Mouse (Mus musculus): Measurements from ENCODE around the gene Nploc4. TPM values are rescaled to one million over a fixed set of nuclear protein-coding genes. Genes with fewer than 3 reads are reported as not detected.

The Nploc4 gene
- 10 to 100 TPM; 85.2 to 95.8 TPM for total RNA-seq (2021)
- long read RNA-seq, experiment 1, full-length matches to known transcripts = 45 of 59 reads
- long read RNA-seq, experiment 1, partial matches to known transcripts = 3 of 59 reads
- long read RNA-seq, experiment 1, other reads (novel, unspliced or antisense) = 11 of 59 reads
- long read RNA-seq, experiment 2, full-length matches to known transcripts = 35 of 61 reads
- long read RNA-seq, experiment 2, partial matches to known transcripts = 11 of 61 reads
- long read RNA-seq, experiment 2, other reads (novel, unspliced or antisense) = 15 of 61 reads

DNA sequence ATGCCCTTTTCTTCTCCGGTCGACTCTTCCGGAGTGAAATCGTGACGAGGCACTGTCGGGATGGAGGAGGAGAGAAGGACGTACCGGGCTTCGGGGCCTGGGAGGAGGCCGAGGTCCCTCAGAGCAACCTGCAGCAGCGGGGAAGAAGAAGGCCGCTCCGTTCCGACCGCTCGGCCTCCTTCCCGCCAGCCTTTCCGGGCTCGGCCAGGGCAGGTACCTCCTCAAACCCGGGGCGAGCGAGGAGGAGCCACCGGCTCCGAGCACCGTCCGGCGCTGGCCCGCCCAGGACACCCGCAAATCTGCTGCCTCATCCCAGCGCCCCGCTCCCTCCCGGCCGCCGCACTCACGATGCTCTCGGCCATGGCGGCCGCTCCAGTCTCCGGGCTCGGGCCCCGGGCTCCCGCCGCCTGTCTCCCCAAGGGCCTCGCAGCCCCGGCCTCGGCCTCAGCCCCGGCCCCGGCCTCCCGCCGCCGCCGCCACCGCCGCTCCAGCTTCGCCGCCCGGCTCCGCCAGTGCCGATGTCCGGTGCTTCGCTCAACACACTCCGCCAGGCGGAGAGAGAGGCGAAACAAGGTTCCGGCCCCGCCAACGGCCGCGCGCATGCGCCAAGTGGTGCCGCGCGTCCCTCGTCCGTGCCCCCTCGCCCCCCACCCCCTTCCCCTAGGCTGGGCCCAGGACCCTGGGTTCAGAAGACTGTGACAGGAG, at the start of gene Nploc4:
TSS of gene Nploc4 (minus strand) at position 557 of the 705 bp plus-strand sequence.
- DNase-seq (ENCODE audit: low spot score in 2 of 2) = peak; percentile 90 to 91

DNA sequence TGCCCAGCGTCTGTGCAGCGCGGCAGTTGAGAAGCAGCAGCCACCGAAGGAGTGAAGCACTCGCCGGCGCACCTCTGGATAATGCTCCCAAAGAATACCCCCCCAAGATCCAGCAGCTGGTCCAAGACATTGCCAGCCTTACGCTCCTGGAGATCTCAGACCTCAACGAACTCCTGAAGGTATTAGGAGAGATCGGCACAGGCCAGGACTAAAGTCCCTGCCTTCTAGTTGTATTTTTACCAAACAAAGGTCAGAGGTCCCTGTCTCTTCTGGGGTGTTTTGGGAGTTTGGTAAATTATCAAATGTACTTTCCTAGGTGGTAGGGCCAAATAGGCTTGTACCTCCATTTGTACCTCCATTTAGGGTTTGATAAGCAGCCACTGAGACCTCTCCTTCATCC, 47.7 kb upstream of the Nploc4 start:
- no peak for DNase-seq (ENCODE audit: low spot score in 2 of 2)

DNA sequence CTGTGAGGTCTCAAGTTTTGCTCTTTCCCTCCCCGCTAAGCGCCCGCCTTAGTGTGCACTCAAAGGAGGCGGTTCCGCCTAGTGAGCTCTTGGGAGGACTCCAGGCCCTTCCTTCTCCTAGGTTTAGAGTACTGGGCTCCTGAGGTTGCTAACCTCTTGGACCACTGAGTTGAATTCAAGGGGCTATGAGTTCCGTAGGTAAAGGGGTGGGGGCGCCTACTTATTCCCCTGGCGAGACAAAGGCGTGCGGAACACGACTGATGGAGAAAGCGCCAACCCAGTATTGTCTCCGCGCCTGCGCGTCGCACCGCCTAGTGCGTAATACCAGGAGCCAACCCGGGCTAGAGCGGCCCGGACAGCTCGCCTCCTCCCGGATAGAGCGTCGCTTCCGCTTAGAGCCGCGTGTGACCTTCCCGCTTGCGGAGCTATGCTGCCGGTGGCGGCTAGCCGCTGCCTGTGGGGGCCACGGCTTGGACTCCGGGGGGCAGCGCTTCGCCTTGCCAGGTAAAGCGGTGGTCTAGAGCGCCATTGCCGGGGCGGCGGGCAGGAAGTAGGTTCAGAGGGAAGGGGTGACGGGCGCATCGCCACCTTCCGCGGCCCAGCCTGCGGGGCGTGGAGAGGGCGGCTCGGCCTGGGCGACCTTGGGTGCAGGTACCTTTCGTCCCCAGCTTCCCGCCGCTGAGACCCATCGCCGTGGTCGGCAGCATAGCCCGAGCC, 46.9 kb upstream of the Nploc4 start, which contains the start of gene Mrpl12:
TSS of gene Mrpl12 (plus strand) at position 349 of the 717 bp plus-strand sequence.
- DNase-seq (ENCODE audit: low spot score in 2 of 2) = peak; percentile 85

DNA sequence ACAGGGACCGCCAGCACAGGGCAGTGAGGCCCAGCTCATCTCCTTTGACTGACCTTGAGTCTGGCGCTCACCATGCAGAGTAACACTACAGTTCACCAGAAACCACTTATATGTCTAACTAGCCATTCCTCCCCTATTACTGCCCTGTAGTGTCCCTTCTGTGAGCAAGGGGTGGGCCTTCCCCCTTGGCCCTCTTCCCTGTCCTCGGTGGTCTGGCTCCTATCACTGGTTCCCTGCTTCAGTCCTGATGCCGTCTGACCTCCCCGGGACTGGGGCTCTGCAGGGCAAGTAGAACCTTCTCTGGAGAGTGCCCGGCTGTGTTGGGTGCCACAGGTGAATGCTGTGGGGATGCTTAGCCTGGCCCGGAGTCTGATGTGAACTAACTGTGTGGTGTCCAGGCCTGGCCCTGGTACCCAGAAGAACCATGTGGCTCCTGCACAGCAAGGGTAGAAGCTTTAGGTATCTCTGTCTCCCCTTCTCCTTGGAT, 46.0 kb upstream of the Nploc4 start:
- no peak for DNase-seq (ENCODE audit: low spot score in 2 of 2)

DNA sequence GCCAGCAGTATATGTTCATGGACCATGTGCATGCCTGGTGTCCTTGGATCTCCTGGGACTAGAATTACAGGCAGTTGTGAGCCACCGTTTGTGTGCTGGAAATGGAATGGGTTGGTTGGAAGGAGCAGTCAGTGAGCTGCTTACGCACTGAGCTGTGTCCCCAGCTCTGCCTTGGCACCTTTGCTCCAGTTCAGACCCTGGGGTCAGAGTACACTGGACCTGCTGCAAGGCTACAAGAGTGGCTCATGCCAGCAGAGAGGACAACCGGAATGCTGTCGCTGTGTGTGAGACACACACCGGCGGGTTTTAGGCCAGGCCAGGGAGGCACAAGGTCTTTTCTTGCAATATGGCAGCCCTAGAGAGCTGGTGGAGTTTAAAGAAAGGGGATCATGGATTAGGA, 34.5 kb upstream of the Nploc4 start:
- DNase-seq (ENCODE audit: low spot score in 2 of 2) = no peak

DNA sequence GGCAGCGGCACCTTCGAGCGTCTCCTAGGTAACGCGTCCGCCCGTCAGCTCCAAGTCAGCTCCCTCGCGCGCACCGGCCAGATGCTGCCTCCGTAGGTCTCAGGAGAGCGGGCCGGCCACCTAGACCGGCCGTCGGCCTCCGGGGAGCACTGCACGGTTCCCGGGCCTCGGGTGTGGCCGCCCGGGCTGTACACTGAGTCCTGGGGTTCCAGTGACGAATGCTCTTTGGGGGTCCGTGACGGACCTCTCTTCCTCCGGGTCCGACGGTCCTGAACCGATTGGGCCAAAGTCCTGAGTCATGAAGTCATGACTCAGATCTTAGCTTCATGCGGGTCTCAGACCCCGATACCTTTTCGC, 30.2 kb upstream of the Nploc4 start:
- no peak for DNase-seq (ENCODE audit: low spot score in 2 of 2)

DNA sequence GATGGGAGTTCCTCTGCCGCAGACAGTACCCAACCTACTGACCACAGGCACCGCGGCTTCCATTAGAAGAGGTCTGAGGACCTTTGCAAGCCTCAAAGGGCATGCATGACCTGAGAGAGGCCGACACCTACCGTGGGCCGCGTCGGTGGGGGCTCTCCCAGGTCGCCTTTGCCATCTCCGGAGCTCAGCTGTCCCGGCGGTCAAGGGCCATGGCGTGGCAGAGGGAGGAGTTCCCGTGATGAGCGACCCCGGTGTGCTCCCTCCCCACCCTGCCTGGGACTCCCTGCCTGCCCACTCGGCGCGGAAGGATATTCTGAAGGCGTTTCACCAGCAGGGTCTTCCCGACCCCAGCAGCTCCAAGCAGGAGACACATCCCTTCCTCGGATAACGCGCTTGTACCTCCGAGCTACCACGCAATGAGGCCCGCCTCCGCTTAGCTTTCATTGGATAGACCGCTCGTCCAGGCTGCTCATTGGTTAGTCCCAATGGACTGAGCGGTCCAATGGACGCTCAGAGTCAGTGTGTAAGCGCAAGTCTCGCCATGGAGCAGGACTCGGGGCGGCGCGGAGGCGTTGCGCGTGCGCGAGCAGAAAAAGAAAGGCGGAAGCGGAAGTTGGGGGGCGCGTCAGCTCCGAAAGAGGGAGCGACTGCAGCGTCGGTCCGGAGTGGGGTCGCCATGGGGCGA, 29.7 kb upstream of the Nploc4 start, which contains the start of gene Arl16:
TSS of gene Arl16 (minus strand) at position 557 of the 685 bp plus-strand sequence.
- peak; percentile 89 to 91 for DNase-seq (ENCODE audit: low spot score in 2 of 2)

DNA sequence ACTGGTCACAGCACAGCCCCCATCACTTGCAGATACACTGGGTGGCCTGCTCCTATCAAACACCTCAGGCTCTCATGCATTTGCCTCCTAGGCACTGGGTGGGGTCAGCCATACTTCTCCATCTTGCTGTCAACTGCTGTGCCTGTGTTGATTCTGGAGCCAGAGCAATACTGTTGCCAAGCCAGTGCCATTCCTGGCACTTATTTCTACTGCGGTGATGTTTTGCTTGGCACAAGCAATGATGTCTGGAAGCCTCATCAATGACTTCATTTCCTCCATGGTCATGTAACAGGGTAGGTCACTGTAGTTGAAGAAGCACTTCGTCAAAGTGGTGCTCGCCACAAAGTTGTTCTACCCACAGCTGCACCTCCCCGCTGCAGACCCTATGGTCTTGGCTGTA, 28.0 kb upstream of the Nploc4 start:
- DNase-seq (ENCODE audit: low spot score in 2 of 2) = no peak

DNA sequence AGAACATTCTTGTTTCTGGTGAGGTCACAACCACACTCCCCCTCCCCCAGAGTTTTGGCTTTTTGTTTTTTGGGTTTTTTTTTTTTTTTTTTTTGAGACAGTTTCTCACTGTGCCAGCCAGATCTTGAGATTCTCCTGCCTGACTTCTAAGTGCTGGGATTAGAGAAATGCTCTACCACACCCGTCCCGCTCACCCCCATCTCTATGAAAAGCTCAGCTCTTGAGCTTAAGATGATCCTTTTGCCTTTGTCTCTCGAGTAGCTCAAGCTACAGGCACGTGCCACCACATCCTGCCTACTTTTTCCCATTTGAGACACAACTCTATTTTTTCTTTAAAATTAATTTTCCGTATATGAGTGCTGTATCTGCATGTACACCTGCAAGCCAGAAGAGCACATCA, 26.9 kb upstream of the Nploc4 start:
- no peak for DNase-seq (ENCODE audit: low spot score in 2 of 2)

DNA sequence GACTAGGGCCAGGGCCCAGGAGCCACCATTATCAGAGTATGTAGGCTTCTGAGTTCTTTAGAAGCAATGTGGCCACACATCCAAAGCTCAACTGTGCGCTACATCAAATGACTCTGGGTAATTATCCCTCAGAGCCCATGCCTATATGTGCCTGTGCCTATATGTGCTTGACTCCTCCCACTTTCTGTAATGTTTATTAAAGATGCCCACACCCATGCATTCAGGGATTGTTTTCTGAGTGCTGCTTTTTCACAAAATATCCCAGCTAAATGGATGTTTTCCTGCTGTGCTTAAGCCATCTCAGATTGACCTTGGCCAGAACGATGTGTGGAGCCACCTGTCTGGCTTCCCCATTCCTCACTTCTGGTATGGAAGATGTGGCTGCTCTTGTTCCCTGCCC, 26.0 kb upstream of the Nploc4 start:
- DNase-seq (ENCODE audit: low spot score in 2 of 2) = no peak

DNA sequence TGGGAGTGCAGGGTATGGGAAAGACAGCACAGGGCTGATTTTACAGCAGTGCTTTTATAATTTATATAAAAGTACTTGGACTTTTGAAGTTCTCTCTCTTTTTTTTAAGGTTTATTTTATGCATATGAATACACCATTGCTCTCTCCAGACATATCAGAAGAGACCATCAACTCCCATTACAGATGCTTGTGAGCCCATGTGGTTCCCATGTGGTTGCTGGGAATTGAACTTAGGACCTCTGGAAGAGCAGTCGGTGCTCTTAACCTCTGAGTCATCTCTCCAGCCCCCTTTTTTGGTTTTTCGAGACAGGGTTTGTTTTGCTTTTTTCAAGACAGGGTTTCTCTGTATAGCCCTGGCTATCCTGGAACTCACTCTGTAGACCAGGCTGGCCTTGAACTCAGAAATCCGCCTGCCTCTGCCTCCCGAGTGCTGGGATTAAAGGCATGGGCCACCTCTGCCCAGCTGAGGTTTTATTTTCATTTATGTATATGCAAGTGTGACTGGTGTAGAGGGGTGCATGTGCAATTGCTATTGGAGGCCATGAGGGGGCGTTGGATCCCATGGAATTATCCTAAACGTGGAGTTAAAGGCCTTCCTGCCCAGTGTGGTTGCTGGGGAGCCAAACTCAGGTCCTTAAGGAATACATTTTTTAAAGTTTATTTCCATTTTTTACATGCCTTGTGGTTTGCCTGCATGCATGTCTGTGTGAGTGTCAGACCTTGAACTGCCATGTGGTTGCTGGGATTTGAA, 21.5 kb upstream of the Nploc4 start:
- no peak for DNase-seq (ENCODE audit: low spot score in 2 of 2)

DNA sequence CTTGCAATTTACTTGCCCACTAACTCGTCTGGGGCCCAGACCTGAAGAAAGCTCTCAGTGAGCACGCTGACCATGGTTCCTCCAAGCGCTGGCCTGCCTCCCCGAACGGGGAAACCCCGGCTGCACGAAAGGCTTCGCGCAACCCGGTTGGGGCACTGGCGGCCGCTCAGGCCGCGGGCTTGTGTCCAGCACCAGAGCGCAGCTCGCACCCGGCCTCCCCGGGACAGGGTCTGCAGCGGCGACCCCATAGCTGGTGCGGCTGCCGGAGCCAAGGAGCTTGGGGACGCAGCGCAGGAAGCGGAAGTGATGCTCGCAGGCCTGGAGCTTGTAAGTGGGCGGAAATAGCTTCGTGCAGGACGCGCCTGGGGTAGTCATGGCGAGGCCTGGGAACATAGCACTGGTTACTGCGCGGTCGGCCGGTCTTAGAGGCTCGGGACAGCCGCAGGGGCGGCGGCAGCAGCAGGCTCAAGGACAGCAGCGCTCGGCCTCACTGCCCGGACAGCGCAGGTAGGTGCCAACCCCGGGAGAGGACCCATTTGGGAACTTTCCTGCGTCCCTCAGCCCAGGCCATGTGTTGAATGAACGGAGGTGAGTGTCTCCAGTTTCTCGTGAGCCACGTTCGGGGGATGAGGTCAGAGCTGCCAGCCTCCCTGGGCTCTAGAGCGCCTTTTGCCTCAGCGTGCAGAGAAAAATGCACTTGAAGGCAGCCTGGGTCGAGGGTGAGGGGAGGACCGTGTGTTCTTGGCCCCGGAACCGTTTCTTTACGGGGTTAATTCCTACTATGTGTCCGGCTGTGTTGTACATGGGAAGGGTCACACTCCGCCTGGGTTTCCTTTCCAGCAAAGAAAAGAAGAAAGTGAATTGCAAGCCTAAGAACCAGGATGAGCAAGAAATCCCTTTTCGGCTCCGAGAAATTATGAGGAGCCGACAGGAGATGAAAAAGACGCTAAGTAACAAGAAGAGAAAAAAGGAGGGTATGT, 20.6 kb upstream of the Nploc4 start, which contains the start of the genes Oxld1 and Ccdc137:
TSS of gene Oxld1 (minus strand) at position 297 of the 980 bp plus-strand sequence.
TSS of gene Ccdc137 (plus strand) at position 344 of the 980 bp plus-strand sequence.
- DNase-seq (ENCODE audit: low spot score in 2 of 2) = peak; percentile 62 to 74

DNA sequence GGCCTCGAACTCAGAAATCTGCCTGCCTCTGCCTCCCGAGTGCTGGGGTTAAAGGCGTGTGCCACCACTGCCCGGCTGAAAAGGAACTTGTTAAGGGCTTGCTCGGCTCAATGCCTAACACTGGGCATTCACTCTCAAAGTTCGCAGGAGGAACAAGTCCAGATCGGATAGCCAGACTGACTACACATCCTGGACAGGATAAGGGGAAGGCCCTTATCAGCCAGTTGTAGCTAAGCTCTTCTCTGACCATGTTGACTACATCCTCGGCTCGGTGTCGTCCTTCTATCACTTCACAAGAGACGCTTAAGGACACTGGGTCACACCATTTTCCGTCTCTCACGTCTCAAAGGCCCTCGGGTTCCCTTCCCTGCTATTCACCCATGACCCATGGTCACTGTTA, 19.9 kb upstream of the Nploc4 start:
- DNase-seq (ENCODE audit: low spot score in 2 of 2) = no peak

DNA sequence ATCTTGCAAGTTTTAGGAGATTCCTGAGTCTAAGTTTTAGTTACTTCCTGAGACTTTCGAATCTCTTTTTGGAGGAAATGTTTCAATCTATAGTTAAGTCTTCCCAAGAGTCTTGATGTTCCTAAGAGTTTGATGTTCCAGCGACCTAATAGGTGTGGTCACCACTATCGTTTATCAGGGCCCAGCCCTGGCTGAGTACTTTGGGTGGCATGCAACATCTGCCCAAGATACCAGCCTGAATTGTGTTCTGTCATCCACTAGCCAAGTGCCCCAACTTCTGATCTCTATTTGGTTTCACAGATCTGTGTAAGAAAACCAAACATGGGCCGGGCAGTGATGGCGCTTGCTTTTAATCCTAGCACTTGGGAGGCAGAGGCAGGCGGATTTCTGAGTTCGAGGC, 17.9 kb upstream of the Nploc4 start:
- DNase-seq (ENCODE audit: low spot score in 2 of 2) = no peak

DNA sequence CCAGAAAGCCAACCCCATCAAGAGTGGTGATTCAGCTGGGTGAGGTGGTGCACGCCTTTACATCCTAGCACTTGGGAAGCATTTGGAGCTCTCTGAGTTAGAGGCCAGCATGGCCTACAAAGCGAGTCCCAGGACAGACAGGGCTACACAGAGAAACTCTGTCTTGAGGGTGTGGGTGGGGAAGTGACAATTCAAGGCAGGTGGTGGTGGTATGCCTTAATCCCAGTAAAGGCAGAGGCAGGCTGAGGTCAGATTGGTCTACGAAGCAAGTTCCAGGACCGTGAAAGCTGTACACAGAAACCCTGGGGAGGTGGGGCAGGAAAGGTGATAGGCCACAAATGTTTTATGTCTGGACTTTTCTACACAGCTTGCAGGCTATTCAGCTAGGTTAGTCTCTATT, 17.5 kb upstream of the Nploc4 start:
- DNase-seq (ENCODE audit: low spot score in 2 of 2) = no peak

DNA sequence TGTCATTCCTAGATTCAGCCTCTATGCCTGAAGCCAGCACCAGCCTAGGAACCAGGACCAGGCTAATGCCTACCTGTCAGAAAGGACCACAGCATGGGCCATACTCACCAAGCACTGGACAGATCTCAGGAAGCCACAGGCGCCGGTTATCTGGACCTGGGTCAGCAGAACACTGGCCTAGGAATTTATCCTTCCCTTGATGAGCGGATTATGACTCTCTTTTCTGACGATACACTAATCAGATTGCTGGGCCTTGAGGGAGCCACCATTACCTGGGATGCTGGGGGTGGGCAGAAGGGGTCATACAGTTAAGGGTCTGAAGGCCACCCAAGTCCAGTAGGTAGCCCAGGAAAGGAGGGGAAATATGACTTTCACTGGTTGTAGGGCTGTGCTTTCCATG, 15.8 kb upstream of the Nploc4 start, which contains the start of gene Pde6g:
TSS of gene Pde6g (minus strand) at position 195 of the 400 bp plus-strand sequence.
- DNase-seq (ENCODE audit: low spot score in 2 of 2) = no peak

DNA sequence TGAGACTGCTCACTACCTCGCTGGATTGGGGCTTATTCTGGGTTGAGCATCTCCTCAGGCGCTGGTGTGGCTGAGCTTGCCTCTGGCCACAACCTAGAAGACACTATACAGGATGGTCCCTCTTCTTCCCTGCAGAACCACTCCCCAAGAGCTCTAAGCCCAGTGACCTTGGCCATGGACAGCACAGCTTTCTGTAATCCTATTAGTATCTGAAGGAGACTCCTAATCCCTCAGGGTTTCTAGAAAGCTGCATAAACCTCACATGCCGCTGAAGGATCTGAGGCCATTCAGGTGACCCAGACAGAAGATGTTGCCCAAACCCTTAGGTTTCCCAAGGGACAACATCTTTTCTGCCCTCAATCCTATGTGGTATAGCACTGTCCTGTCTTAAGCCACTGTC, 14.7 kb upstream of the Nploc4 start:
- DNase-seq (ENCODE audit: low spot score in 2 of 2) = no peak

DNA sequence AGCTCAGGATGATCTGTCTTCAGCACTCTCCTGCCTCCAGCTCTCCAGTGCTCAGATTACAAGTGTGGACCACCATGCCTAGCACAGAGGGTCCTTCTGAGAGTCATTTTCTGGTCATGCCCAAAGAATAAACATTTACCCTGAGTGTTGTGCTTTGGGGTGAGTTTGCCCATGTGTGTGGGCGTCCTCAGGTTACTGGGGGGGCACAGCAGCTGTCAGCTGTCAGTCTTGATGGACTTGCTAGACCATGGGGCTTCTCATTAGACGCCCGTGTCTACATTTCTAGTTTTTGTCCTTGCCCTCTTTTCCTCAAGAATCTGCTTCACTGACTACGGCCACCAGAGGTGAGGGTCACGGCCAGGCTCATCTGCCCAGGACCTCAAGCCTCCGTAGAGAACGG, 9.7 kb upstream of the Nploc4 start:
- no peak for DNase-seq (ENCODE audit: low spot score in 2 of 2)

DNA sequence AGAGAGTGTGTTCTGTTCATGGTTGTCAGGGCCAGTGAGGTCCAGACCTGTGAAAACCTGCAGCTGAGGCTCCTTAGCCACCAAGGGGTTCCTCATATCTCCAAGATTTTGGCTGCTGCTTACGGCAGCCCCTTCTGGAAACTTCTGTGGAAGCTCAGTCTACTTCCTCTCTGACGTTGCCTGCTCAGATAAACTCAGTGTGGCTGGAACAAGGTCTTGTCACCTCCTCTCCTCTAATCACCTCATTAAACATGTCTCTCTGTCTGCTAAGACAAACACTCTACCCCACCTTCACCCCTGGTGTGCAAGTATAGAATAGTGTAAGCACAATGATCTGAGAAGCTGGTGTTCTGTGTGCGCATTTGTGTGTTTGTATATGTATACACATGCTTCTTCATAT, 8.0 kb upstream of the Nploc4 start:
- no peak for DNase-seq (ENCODE audit: low spot score in 2 of 2)
